Mouse (Mus musculus): ENCODE results near the gene Acaa1b. TPM values are rescaled to one million over a fixed set of nuclear protein-coding genes. Genes with fewer than 3 reads are reported as not detected.

Acaa1b gene
- polyA plus RNA-seq, 1 experiment from 2014 or later: 1.3 TPM

DNA sequence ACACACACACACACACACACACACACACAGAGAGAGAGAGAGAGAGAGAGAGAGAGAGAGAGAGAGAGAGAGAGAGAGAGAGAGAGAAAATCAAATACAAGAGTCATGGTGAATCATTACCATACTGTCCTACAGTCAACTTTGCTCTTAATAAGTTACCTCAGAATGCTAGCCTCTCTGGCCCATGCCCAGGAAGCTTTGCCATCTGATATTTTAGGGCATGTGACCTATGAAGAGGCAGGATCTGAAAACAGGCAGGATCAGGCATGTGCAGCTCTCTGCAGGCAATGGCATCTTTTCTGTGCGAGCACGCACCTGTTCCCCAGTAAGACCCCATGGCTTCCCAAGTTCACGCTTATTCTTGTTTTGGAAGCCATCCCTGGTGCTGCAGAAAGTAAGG, 3.8 kb upstream of the Acaa1b start:
- WGBS: 90% methylated on average over 3 of the region's 3 CpGs
- no peak overlapping the region for H3K4me3 ChIP-seq
- H3K4me1 ChIP-seq (replicated peaks): peaks cover 9% of the 10 kb centered on the region; the same call in 1 of the 2 replicates
- no peak overlapping the region for H3K27ac ChIP-seq
- no peaks in the 10 kb centered on the region for H3K9me3 ChIP-seq
- no peak for DNase-seq (ENCODE audit: low spot score)
- peaks cover 22% of the 10 kb centered on the region for H3K27me3 ChIP-seq (ENCODE audit: insufficient read depth, poor library complexity, severe bottlenecking)
- H3K36me3 ChIP-seq: no peaks in the 10 kb centered on the region

DNA sequence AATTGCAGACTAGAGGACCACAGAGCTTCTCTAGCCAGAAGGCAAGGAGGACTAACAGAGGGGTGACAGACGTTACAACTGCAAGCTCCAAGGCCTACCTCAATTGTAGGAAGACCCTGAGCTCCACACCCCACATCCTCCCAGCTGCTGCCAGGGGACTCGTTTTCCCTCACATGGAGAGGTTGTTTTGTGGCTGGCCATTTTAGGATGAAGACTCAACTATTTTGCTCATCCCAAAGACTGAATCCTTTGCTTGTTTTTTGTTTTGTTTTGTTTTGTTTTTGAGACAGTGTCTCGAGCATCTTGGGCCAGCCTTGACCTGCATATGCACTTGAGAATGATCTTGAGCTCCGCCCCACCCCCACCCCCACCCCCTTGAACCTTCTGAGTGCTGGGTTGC, 2.0 kb upstream of the Acaa1b start, which contains the start of gene Gm47289:
Gene Gm47289 (plus strand): TSS at position 301 of the 400 bp plus-strand sequence.
- peaks cover 9% of the 10 kb centered on the region; the same call in 1 of the 2 replicates for H3K4me1 ChIP-seq (replicated peaks)
- H3K4me3 ChIP-seq: no peak within 1 kb of the TSS
- peaks cover 32% of the 10 kb centered on the region for H3K27me3 ChIP-seq (ENCODE audit: insufficient read depth, poor library complexity, severe bottlenecking)
- no peak for DNase-seq (ENCODE audit: low spot score)
- H3K36me3 ChIP-seq: no peaks in the 10 kb centered on the region
- H3K27ac ChIP-seq: no peak within 1 kb of the TSS
- H3K9me3 ChIP-seq: no peaks in the 10 kb centered on the region
- WGBS: 62% methylated on average over 4 of the region's 4 CpGs

GRCm38 (mm10) chr9:119155826-119156225, 1.1 kb downstream of the Acaa1b start:
- DNase-seq (ENCODE audit: low spot score): no peak
- peaks cover 9% of the 10 kb centered on the region; the same call in 1 of the 2 replicates for H3K4me1 ChIP-seq (replicated peaks)
- H3K9me3 ChIP-seq: no peaks in the 10 kb centered on the region
- H3K27ac ChIP-seq: no peak overlapping the region
- H3K27me3 ChIP-seq (ENCODE audit: insufficient read depth, poor library complexity, severe bottlenecking): peaks cover 32% of the 10 kb centered on the region
- no peaks in the 10 kb centered on the region for H3K36me3 ChIP-seq
- peak overlapping the region; percentile 62 for H3K4me3 ChIP-seq
- WGBS: 58% methylated on average over 7 of the region's 7 CpGs

- H3K9me3 ChIP-seq: no peaks in the 10 kb centered on the region
- H3K27me3 ChIP-seq (ENCODE audit: insufficient read depth, poor library complexity, severe bottlenecking): peaks cover 32% of the 10 kb centered on the region
- 84% methylated on average over 8 of the region's 8 CpGs for whole genome bisulfite sequencing
- no peak for DNase-seq (ENCODE audit: low spot score)
- no peak overlapping the region for H3K4me3 ChIP-seq
- no peak overlapping the region for H3K27ac ChIP-seq
- no peaks in the 10 kb centered on the region for H3K36me3 ChIP-seq
- peaks cover 11% of the 10 kb centered on the region; the same call in 1 of the 2 replicates for H3K4me1 ChIP-seq (replicated peaks)
These were observed 1.5 kb downstream of the Acaa1b start for GRCm38 (mm10) chr9:119155416-119155815.

DNA sequence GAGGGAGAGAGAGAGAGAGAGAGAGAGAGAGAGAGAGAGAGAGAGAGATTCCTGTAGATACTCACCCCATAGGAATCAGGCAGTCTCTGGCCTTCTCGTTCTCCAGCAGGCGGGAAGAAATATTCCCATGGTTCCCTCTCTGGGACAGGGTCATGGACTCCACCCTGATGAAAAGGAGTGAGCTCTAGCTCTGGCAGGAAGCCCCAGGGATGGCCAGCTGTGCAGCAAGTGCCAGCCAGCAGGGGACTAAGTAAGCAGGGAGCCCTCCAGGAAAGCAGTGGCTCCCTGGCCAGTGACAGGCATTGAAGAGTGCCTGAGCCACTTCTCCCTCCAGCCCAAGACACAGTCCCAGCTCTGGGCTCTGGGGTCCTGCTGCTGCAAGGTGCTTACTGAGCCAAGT, 5.1 kb downstream of the Acaa1b start:
- no peak for DNase-seq (ENCODE audit: low spot score)
- Histone ChIP-seq H3K4me1 (replicated peaks) (peaks cover 11% of the 10 kb centered on the region; the same call in 1 of the 2 replicates), H3K36me3 (no peaks in the 10 kb centered on the region), H3K9me3 (no peaks in the 10 kb centered on the region), H3K27me3 (ENCODE audit: insufficient read depth, poor library complexity, severe bottlenecking) (peaks cover 20% of the 10 kb centered on the region), H3K27ac (no peak overlapping the region), H3K4me3 (no peak overlapping the region)
- WGBS: 35% methylated on average over 2 of the region's 2 CpGs

GRCm38 (mm10) chr9:119149601-119150000, 7.3 kb downstream of the Acaa1b start:
- Histone ChIP-seq H3K36me3 (no peaks in the 10 kb centered on the region), H3K9me3 (no peaks in the 10 kb centered on the region), H3K27ac (no peak overlapping the region), H3K4me1 (replicated peaks) (peaks cover 14% of the 10 kb centered on the region), H3K27me3 (ENCODE audit: insufficient read depth, poor library complexity, severe bottlenecking) (no peaks in the 10 kb centered on the region), H3K4me3 (no peak overlapping the region)
- 22% methylated on average over 5 of the region's 5 CpGs for WGBS
- DNase-seq (ENCODE audit: low spot score): peak; percentile 65

DNA sequence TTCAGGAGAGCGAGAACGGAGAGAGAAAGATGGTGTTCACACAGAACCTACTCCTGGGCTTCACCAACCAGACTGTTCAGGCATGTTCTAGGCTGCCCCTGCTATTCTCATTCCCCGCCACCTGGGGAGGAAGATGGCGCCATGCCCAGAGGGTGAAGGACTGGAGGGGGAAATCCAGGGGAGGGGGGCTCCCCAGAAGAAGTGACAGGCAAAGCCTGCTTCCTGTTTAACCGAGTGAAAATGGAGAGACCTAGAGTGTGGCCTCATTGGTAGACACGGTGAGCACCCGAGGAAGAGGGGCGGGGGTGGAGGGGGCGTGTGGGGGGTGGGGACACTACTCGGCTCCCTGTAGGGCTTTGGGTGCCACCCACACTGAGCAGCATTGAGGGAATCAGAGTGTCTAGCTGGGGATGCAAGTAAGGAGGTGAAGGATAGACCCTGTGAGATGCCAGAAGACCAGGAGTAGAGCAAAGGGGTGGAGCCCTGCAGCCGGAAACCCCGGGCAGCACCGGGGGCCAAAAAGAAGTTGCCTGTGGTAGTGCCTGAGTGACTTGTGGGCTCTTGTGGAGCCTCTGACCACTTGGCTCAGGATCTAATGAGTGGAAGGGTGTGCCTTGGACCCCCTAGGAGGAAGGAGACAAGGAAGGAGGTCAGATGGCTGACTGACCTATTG, 10.7 kb downstream of the Acaa1b start:
- no peak for DNase-seq (ENCODE audit: low spot score)
- 80% methylated on average over 13 of the region's 13 CpGs for WGBS
- no peak overlapping the region for H3K4me3 ChIP-seq
- no peak overlapping the region for H3K27ac ChIP-seq
- peaks cover 16% of the 10 kb centered on the region for H3K4me1 ChIP-seq (replicated peaks)
- no peaks in the 10 kb centered on the region for H3K36me3 ChIP-seq
- H3K27me3 ChIP-seq (ENCODE audit: insufficient read depth, poor library complexity, severe bottlenecking): no peaks in the 10 kb centered on the region
- no peaks in the 10 kb centered on the region for H3K9me3 ChIP-seq

- H3K36me3 ChIP-seq: no peaks in the 10 kb centered on the region
- no peak for DNase-seq (ENCODE audit: low spot score)
- no peaks in the 10 kb centered on the region for H3K27me3 ChIP-seq (ENCODE audit: insufficient read depth, poor library complexity, severe bottlenecking)
- peaks cover 16% of the 10 kb centered on the region for H3K4me1 ChIP-seq (replicated peaks)
- 66% methylated on average over 6 of the region's 6 CpGs for WGBS
- no peaks in the 10 kb centered on the region for H3K9me3 ChIP-seq
- no peak overlapping the region for H3K27ac ChIP-seq
- no peak overlapping the region for H3K4me3 ChIP-seq
These were observed 11.3 kb downstream of the Acaa1b start for GRCm38 (mm10) chr9:119145638-119146037.

DNA sequence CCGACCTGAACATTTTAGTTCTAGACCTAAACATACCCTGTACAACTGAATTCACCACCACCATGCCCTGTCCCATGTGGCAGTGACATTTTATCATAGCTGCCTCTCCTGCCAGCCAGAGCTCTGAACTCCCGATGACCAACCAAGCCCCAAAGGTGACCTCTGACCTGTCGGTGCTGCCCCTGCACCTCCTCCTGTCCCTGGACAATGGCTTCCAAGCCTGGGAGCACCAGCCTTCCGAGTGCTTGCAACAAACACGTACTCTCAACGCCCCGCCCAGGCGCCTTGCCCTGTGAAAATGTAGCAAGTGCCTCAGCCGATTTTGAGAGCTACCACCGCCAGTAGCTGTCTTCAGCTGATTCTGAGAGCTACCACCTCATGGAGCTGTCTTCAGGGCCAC, 11.8 kb downstream of the Acaa1b start:
- peaks cover 13% of the 10 kb centered on the region for H3K4me1 ChIP-seq (replicated peaks)
- DNase-seq (ENCODE audit: low spot score): no peak
- 44% methylated on average over 10 of the region's 10 CpGs for WGBS
- H3K27ac ChIP-seq: no peak overlapping the region
- H3K9me3 ChIP-seq: no peaks in the 10 kb centered on the region
- H3K27me3 ChIP-seq (ENCODE audit: insufficient read depth, poor library complexity, severe bottlenecking): no peaks in the 10 kb centered on the region
- H3K36me3 ChIP-seq: no peaks in the 10 kb centered on the region
- H3K4me3 ChIP-seq: no peak overlapping the region

DNA sequence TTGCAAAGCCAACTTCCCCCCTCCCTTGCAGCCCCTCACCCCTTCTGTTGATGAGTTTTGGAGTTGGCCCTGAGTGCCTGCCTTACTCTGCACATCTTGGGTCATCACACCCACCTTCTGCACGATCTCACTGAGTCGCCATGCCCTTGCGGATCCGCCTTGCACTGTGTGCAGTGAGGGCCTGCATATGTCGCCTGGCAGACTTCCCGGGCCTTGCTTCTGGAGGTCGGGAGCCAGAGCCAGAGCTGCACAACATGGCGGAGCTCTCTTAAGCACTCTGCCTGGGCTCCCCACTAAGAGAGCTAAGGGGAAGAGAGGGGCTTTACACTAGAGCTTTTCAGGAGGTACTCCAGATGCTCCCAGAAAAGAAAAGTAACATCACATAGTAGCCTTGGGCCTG, 12.2 kb downstream of the Acaa1b start:
- Histone ChIP-seq H3K9me3 (no peaks in the 10 kb centered on the region), H3K4me3 (no peak overlapping the region), H3K36me3 (no peaks in the 10 kb centered on the region), H3K27me3 (ENCODE audit: insufficient read depth, poor library complexity, severe bottlenecking) (no peaks in the 10 kb centered on the region), H3K4me1 (replicated peaks) (peaks cover 13% of the 10 kb centered on the region), H3K27ac (no peak overlapping the region)
- 85% methylated on average over 8 of the region's 8 CpGs for WGBS
- no peak for DNase-seq (ENCODE audit: low spot score)

DNA sequence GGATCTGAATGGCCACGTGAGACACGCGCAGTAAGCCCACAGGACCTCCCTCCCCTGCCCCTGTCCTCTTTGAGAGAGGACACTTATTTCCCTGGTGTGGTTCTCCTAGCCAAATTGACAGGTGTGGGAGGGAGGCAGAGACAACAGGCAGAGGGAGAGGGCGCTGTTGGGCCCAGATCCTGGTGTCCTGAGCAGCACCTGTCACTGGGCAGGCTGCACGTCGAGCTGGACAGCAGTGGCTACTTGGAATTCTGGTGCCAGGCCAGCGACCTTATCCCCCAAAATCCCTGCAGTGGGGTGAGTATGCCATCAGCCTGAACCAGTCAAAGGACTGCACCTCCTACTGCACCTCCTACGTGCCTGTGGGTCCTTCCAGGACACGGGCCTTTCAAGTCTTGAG, 13.5 kb downstream of the Acaa1b start:
- Histone ChIP-seq H3K4me3 (no peak overlapping the region), H3K36me3 (no peaks in the 10 kb centered on the region), H3K27ac (no peak overlapping the region), H3K9me3 (no peaks in the 10 kb centered on the region), H3K4me1 (replicated peaks) (peaks cover 13% of the 10 kb centered on the region), H3K27me3 (ENCODE audit: insufficient read depth, poor library complexity, severe bottlenecking) (no peaks in the 10 kb centered on the region)
- no peak for DNase-seq (ENCODE audit: low spot score)
- WGBS: 74% methylated on average over 9 of the region's 9 CpGs

GRCm38 (mm10) chr9:119142066-119142465, 14.8 kb downstream of the Acaa1b start:
- Histone ChIP-seq H3K4me1 (replicated peaks) (peaks cover 13% of the 10 kb centered on the region), H3K9me3 (no peaks in the 10 kb centered on the region), H3K4me3 (no peak overlapping the region), H3K27me3 (ENCODE audit: insufficient read depth, poor library complexity, severe bottlenecking) (no peaks in the 10 kb centered on the region), H3K27ac (no peak overlapping the region), H3K36me3 (no peaks in the 10 kb centered on the region)
- 87% methylated on average over 5 of the region's 5 CpGs for WGBS
- DNase-seq (ENCODE audit: low spot score): no peak

DNA sequence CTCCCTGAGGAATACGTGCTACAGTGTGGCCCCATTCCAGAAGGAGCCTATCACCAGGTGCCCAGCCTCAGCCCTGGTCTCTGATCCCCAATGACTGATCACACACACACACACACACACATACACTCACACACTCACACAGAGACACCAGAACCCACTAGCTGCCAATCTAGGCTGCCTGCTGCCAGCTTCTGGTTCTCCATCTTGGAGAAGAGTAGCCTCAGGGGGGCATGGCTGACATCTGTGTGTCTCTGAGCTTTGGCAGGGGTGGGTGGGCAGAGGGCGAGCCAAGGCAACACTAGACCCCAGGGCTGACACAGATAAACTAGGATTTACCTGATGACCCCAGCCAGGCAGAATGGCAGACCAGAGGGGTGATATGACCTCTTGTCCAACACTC, 18.1 kb downstream of the Acaa1b start:
- Histone ChIP-seq H3K9me3 (no peaks in the 10 kb centered on the region), H3K4me3 (no peak overlapping the region), H3K27ac (no peak overlapping the region), H3K36me3 (no peaks in the 10 kb centered on the region), H3K27me3 (ENCODE audit: insufficient read depth, poor library complexity, severe bottlenecking) (no peaks in the 10 kb centered on the region), H3K4me1 (replicated peaks) (no peaks in the 10 kb centered on the region)
- 78% methylated on average over 2 of the region's 2 CpGs for WGBS
- no peak for DNase-seq (ENCODE audit: low spot score)

DNA sequence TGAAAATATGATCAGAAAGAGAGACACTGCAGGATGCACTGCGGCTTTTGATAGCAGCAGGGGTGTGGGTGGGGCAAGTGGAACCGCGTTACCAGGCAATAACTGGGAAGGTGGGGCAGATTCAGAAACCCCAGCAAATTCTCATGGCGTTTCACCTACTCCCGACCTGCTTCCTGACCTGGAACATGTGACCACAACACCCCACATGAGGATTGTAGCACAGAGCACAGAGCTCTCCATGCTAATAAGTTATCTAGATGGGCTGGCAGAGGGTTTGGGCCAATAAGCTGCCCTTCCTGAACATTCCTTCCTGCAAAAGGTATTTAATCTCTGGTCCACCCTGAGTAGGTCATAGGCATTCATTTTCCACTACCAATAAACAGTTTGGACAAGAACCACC, 26.2 kb downstream of the Acaa1b start:
- DNase-seq (ENCODE audit: low spot score): no peak
- Histone ChIP-seq H3K9me3 (no peaks in the 10 kb centered on the region), H3K27me3 (ENCODE audit: insufficient read depth, poor library complexity, severe bottlenecking) (no peaks in the 10 kb centered on the region), H3K4me1 (replicated peaks) (peaks cover 15% of the 10 kb centered on the region), H3K36me3 (no peaks in the 10 kb centered on the region), H3K27ac (no peak overlapping the region), H3K4me3 (no peak overlapping the region)
- 67% methylated on average over 5 of the region's 5 CpGs for WGBS
